In the genomic region with DNA sequence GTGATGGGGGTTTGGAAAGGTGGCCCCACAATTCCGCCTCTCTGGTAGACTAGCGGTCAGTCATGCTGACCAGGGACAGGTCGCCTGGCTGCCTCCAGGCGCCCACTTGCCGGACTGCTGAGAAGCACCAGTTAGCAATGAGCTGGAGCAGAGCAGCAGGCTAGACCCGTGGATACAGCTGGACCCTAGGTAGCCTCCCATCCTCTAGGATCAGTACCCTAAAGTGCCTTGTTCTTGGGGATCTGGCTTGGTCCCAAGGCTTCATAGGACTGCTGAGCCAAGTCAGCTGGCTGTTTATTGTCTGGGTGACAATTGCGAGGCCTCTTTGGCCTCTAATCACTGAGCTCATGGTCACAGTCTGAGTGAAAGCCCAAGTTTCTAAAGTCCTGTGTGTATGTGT, we compare ENCODE assay signal across 7 mouse cellular contexts. TPM values are rescaled to one million over a fixed set of nuclear protein-coding genes. Genes with fewer than 3 reads are reported as not detected.
A peak's percentile ranks its signal among the peaks of the same experiment; 100 is the strongest.
DNase-seq lines count a peak whose midpoint lies in the region; ATAC-seq and TF ChIP-seq lines count a peak whose summit lies in the region.

No protein-coding gene starts in this region.

- no peak for TF ChIP-seq EP300 in CH12.LX (IDR thresholded peaks at IDR 0.05; ENCODE audit: low read length)

- H3K4me1 ChIP-seq in CH12.LX (ENCODE audit: control insufficient read depth in 1 of 2, insufficient read depth in 2 of 2) (peaks cover 0 to 5% of the 10 kb centered on the region in 2 experiments; a peak in 1 of 4 replicates), E14TG2a.4 (replicated peaks; ENCODE audit: low read depth, low read length) (peaks cover 21% of the 10 kb centered on the region)
- H3K4me1 ChIP-seq in heart, embryonic 10.5 days: peaks cover 45% of the 10 kb centered on the region
- peaks cover 8% of the 10 kb centered on the region for H3K4me1 ChIP-seq in limb, embryonic 12.5 days (replicated peaks)
- H3K4me1 ChIP-seq in neural tube, embryonic 13.5 days (replicated peaks): peaks cover 19% of the 10 kb centered on the region

- dilution Hi-C loops in CH12.LX (cut with MboI; ENCODE audit: extremely low pct_ligation_motif_present, extremely low pct_unique_long_range_greater_than_20kb, low sequenced_read_pairs): no loop called here

- no peak for DNase-seq in CH12.LX (ENCODE audit: extremely low read depth)
- DNase-seq in heart, embryonic 10.5 days (ENCODE audit: low spot score): no peak
- no peak for DNase-seq in left cerebral cortex, postnatal 14 days (ENCODE audit: low spot score in 2 of 2)
- no peak for DNase-seq in embryo, embryonic 10 days (ENCODE audit: low spot score)

- ATAC-seq in limb, embryonic 12.5 days (ENCODE audit: insufficient number of reproducible peaks, insufficient read depth, low FRiP score, low TSS enrichment, low read depth): no peak
- peak; percentile 24; the same call in 1 of the 2 replicates for ATAC-seq in neural tube, embryonic 13.5 days (ENCODE audit: low read depth)

- H3K27me3 ChIP-seq in CH12.LX (replicated peaks) (peaks cover 16% of the 10 kb centered on the region), E14TG2a.4 (ENCODE audit: insufficient read depth, low read length) (peaks cover 80% of the 10 kb centered on the region)
- H3K27me3 ChIP-seq in heart, embryonic 10.5 days (ENCODE audit: insufficient read depth, poor library complexity, severe bottlenecking): peaks cover 46% of the 10 kb centered on the region
- peaks cover 55% of the 10 kb centered on the region for H3K27me3 ChIP-seq in limb, embryonic 12.5 days
- peaks cover 32% of the 10 kb centered on the region for H3K27me3 ChIP-seq in neural tube, embryonic 13.5 days

- no peak overlapping the region for H3K27ac ChIP-seq in CH12.LX (ENCODE audit: insufficient read depth, low read depth)
- H3K27ac ChIP-seq in heart, embryonic 10.5 days: peak overlapping the region; percentile 88; the same call in 1 of the 2 replicates
- H3K27ac ChIP-seq in limb, embryonic 12.5 days: no peak overlapping the region
- no peak overlapping the region for H3K27ac ChIP-seq in neural tube, embryonic 13.5 days (replicated peaks)

- H3K4me3 ChIP-seq in CH12.LX (replicated peaks in 1 of 3; ENCODE audit: low read depth in 2 of 3, low read length in 2 of 3, poor library complexity in 1 of 3) (no peak overlapping the region), E14TG2a.4 (replicated peaks; ENCODE audit: low read length) (peak overlapping the region; percentile 86)
- peak overlapping the region; percentile 83 for H3K4me3 ChIP-seq in heart, embryonic 10.5 days
- peak overlapping the region; percentile 74 for H3K4me3 ChIP-seq in limb, embryonic 12.5 days (replicated peaks)
- peak overlapping the region; percentile 72 for H3K4me3 ChIP-seq in neural tube, embryonic 13.5 days

- no peak for TF ChIP-seq RAD21 in CH12.LX (IDR thresholded peaks at IDR 0.05; ENCODE audit: low read depth, low read length)

- H3K9ac ChIP-seq in CH12.LX (ENCODE audit: insufficient read depth, low read depth): no peak overlapping the region
- H3K9ac ChIP-seq in limb, embryonic 12.5 days (replicated peaks): no peak overlapping the region
- H3K9ac ChIP-seq in neural tube, embryonic 13.5 days: peak overlapping the region; percentile 85

- 18% methylated on average over 7 of the region's 7 CpGs for WGBS in heart, embryonic 10.5 days
- WGBS in limb, embryonic 12.5 days: 12% methylated on average over 6 of the region's 7 CpGs
- 8% methylated on average over 7 of the region's 7 CpGs for WGBS in neural tube, embryonic 13.5 days

- in situ Hi-C loops in CH12.LX (cut with MboI; ENCODE audit: low pct_ligation_motif_present, low pct_unique_long_range_greater_than_20kb, low sequenced_read_pairs): no loop called here

- H3K9me3 ChIP-seq in CH12.LX (replicated peaks; ENCODE audit: low read length): no peaks in the 10 kb centered on the region
- no peaks in the 10 kb centered on the region for H3K9me3 ChIP-seq in E14TG2a.4 (ENCODE audit: low read length)
- no peaks in the 10 kb centered on the region for H3K9me3 ChIP-seq in heart, embryonic 10.5 days
- no peaks in the 10 kb centered on the region for H3K9me3 ChIP-seq in limb, embryonic 12.5 days
- H3K9me3 ChIP-seq in neural tube, embryonic 13.5 days: no peaks in the 10 kb centered on the region

- TF ChIP-seq CTCF in CH12.LX (conservative IDR thresholded peaks at IDR 0.05 in 1 of 2, IDR thresholded peaks at IDR 0.05 in 1 of 2; ENCODE audit: low read depth in 2 of 2, low read length in 2 of 2): no peak
- TF ChIP-seq CTCF in E14TG2a.4 (conservative IDR thresholded peaks at IDR 0.05; ENCODE audit: low read length): no peak

- intact Hi-C loops in left cerebral cortex, postnatal 14 days (cut with DNase I): loop anchor here (5.0 kb wide), 3 partner anchors 84 to 344 kb away; no protein-coding TSS in a partner anchor

- TF ChIP-seq POLR2A in CH12.LX (IDR thresholded peaks at IDR 0.05; ENCODE audit: low read depth, low read length): no peak

- H3K4me2 ChIP-seq in CH12.LX (ENCODE audit: insufficient read depth, low read depth, poor library complexity, severe bottlenecking): 0 out of 2 replicates have a peak overlapping the region, but pooled peaks have one; percentile 62
- peak overlapping the region; percentile 98 for H3K4me2 ChIP-seq in limb, embryonic 12.5 days
- peak overlapping the region; percentile 95 for H3K4me2 ChIP-seq in neural tube, embryonic 13.5 days

- H3K36me3 ChIP-seq in CH12.LX (replicated peaks in 1 of 2; ENCODE audit: control insufficient read depth in 1 of 2, insufficient read depth in 1 of 2, low read length in 1 of 2) (no peaks in the 10 kb centered on the region), E14TG2a.4 (ENCODE audit: insufficient read depth, low read length) (no peaks in the 10 kb centered on the region)
- H3K36me3 ChIP-seq in heart, embryonic 10.5 days: no peaks in the 10 kb centered on the region
- no peaks in the 10 kb centered on the region for H3K36me3 ChIP-seq in limb, embryonic 12.5 days
- H3K36me3 ChIP-seq in neural tube, embryonic 13.5 days: no peaks in the 10 kb centered on the region

- no peaks in the 10 kb centered on the region for H3K79me2 ChIP-seq in CH12.LX (replicated peaks; ENCODE audit: control insufficient read depth, extremely low read depth, insufficient read depth, poor library complexity, severe bottlenecking)

TF ChIP-seq in CH12.LX, 34 proteins besides CTCF, POLR2A, EP300 and RAD21:
- no peak for TF ChIP-seq BHLHE40 (IDR thresholded peaks at IDR 0.05; ENCODE audit: low read depth, low read length)
- TF ChIP-seq JUN (IDR thresholded peaks at IDR 0.05; ENCODE audit: insufficient read depth, low read depth, low read length): no peak
- TF ChIP-seq ZMIZ1 (IDR thresholded peaks at IDR 0.05; ENCODE audit: low read depth, low read length): no peak
- TF ChIP-seq CHD1 (IDR thresholded peaks at IDR 0.05; ENCODE audit: low read depth, low read length): no peak
- no peak for TF ChIP-seq ETS1 (conservative IDR thresholded peaks at IDR 0.05; ENCODE audit: low read depth, low read length)
- no peak for TF ChIP-seq ZNF384 (IDR thresholded peaks at IDR 0.05; ENCODE audit: low read depth, low read length)

RNA-seq across cellular contexts. Expression of a gene that starts 0.8 kb away (rescaled TPM):
- total RNA-seq in CH12.LX (2012; rRNA removed) (7.0 and 7.4 TPM in 2 replicates), CH12.LX (2014; rRNA removed) (5.9 and 7.0 TPM in 2 replicates)
- 20.8 and 21.7 TPM in 2 replicates for polyA plus RNA-seq in CH12.LX (2012; ENCODE audit: insufficient read length, low read depth)
- polyA plus RNA-seq in heart, embryonic 10.5 days (2016; fragmentation: Nextera tagmentation; extraction: Ambion mirVana): 3.0 and 6.1 TPM in 2 replicates
- polyA plus RNA-seq in limb, embryonic 12.5 days (2016; fragmentation: Nextera tagmentation; extraction: Ambion mirVana): 3.9 and 4.3 TPM in 2 replicates
- polyA plus RNA-seq in neural tube, embryonic 13.5 days (2015; fragmentation: Nextera tagmentation; extraction: Ambion mirVana): 11.0 and 12.8 TPM in 2 replicates
- total RNA-seq in left cerebral cortex, postnatal 14 days (2021): 100 to 1,000 TPM; 563 to 593 TPM

Comparison
In these comparisons a context has a peak if more than half of its experiments do, and no peak if none do; other contexts are left out.
1. H3K4me3 ChIP-seq: peak in E14TG2a.4 (single experiment), heart, embryonic 10.5 days (single experiment), limb, embryonic 12.5 days (single experiment) and neural tube, embryonic 13.5 days (single experiment); none in CH12.LX (0 of 3).
2. Peak in every context shown above with its lines, with median percentiles within 50 percentile points of each other: H3K4me2 ChIP-seq.